Mouse (Mus musculus) spleen, adult 12 weeks (tissue): ENCODE data around the gene Slco3a1.

ENCODE experiments used
- DNase-seq: peaks from one replicate; pipeline ENCODE4 v3.0.0; 2022; ENCODE audit warnings: low spot score

Gene Slco3a1

GRCm38 (mm10) chr7:74486083-74486482, 68.5 kb downstream of the Slco3a1 start:
- DNase-seq: no peak

- no peak for DNase-seq
Measured at GRCm38 (mm10) chr7:74485669-74486068, 68.9 kb downstream of the Slco3a1 start.

GRCm38 (mm10) chr7:74484024-74484385, 70.6 kb downstream of the Slco3a1 start:
- DNase-seq: no peak

GRCm38 (mm10) chr7:74483294-74484023, 71.1 kb downstream of the Slco3a1 start:
- DNase-seq: no peak

- DNase-seq: no peak
Measured at GRCm38 (mm10) chr7:74471740-74472139, 82.8 kb downstream of the Slco3a1 start.

GRCm38 (mm10) chr7:74466886-74467285, 87.7 kb downstream of the Slco3a1 start:
- no peak for DNase-seq

- DNase-seq: no peak
Measured at GRCm38 (mm10) chr7:74464638-74465037, 89.9 kb downstream of the Slco3a1 start.

GRCm38 (mm10) chr7:74462451-74462850, 92.1 kb downstream of the Slco3a1 start:
- no peak for DNase-seq

GRCm38 (mm10) chr7:74461736-74462135, 92.8 kb downstream of the Slco3a1 start:
- DNase-seq: no peak

GRCm38 (mm10) chr7:74461146-74461545, 93.4 kb downstream of the Slco3a1 start:
- DNase-seq: no peak

- DNase-seq: no peak
Measured at GRCm38 (mm10) chr7:74459812-74460211, 94.8 kb downstream of the Slco3a1 start.

GRCm38 (mm10) chr7:74459277-74459676, 95.3 kb downstream of the Slco3a1 start:
- no peak for DNase-seq

- DNase-seq: no peak
Measured at GRCm38 (mm10) chr7:74458475-74459221, 95.9 kb downstream of the Slco3a1 start.

GRCm38 (mm10) chr7:74457347-74457975, 97.1 kb downstream of the Slco3a1 start:
- no peak for DNase-seq

- DNase-seq: no peak
Measured at GRCm38 (mm10) chr7:74456781-74457180, 97.8 kb downstream of the Slco3a1 start.

GRCm38 (mm10) chr7:74451047-74451446, 103.5 kb downstream of the Slco3a1 start:
- no peak for DNase-seq

- no peak for DNase-seq
Measured at GRCm38 (mm10) chr7:74449802-74450201, 104.8 kb downstream of the Slco3a1 start.

GRCm38 (mm10) chr7:74447781-74448180, 106.8 kb downstream of the Slco3a1 start:
- no peak for DNase-seq

- no peak for DNase-seq
Measured at GRCm38 (mm10) chr7:74445148-74445547, 109.4 kb downstream of the Slco3a1 start.

- DNase-seq: no peak
Measured at GRCm38 (mm10) chr7:74442380-74442779, 112.2 kb downstream of the Slco3a1 start.

GRCm38 (mm10) chr7:74437534-74437933, 117.0 kb downstream of the Slco3a1 start:
- no peak for DNase-seq

- no peak for DNase-seq
Measured at GRCm38 (mm10) chr7:74436642-74437041, 117.9 kb downstream of the Slco3a1 start.

GRCm38 (mm10) chr7:74432950-74433349, 121.6 kb downstream of the Slco3a1 start:
- no peak for DNase-seq
